Mouse (Mus musculus): ENCODE data around the gene Ap3b1.

Ap3b1 gene

GRCm38 (mm10) chr13:94542061-94542460 is 183.3 kb downstream of the Ap3b1 start:
- DNase-seq = no peak

GRCm38 (mm10) chr13:94544211-94544610 is 185.5 kb downstream of the Ap3b1 start:
- no peak for DNase-seq

- no peak for DNase-seq
Observed at GRCm38 (mm10) chr13:94545739-94546138, 187.0 kb downstream of the Ap3b1 start.

GRCm38 (mm10) chr13:94546246-94546645 is 187.5 kb downstream of the Ap3b1 start:
- no peak for DNase-seq

GRCm38 (mm10) chr13:94549580-94549979 is 190.8 kb downstream of the Ap3b1 start:
- no peak for DNase-seq

- DNase-seq = no peak
Observed at GRCm38 (mm10) chr13:94550037-94550436, 191.3 kb downstream of the Ap3b1 start.

GRCm38 (mm10) chr13:94560011-94560410 is 201.3 kb downstream of the Ap3b1 start:
- peak; percentile 65 to 81 for DNase-seq

GRCm38 (mm10) chr13:94560878-94561277 is 202.1 kb downstream of the Ap3b1 start:
- no peak for DNase-seq

GRCm38 (mm10) chr13:94562652-94563339 is 204.0 kb downstream of the Ap3b1 start:
- peak; percentile 45 to 78 for DNase-seq

GRCm38 (mm10) chr13:94563836-94564235 is 205.1 kb downstream of the Ap3b1 start:
- no peak for DNase-seq

- DNase-seq = no peak
Observed at GRCm38 (mm10) chr13:94564351-94564994, 205.7 kb downstream of the Ap3b1 start.

GRCm38 (mm10) chr13:94565176-94565575 is 206.4 kb downstream of the Ap3b1 start:
- no peak for DNase-seq

GRCm38 (mm10) chr13:94565616-94566015 is 206.9 kb downstream of the Ap3b1 start:
- DNase-seq = no peak

- no peak for DNase-seq
Observed at GRCm38 (mm10) chr13:94567739-94568138, 209.0 kb downstream of the Ap3b1 start.

GRCm38 (mm10) chr13:94571001-94571400 is 212.2 kb downstream of the Ap3b1 start:
- DNase-seq = no peak

GRCm38 (mm10) chr13:94573356-94573755 is 214.6 kb downstream of the Ap3b1 start:
- DNase-seq = no peak

- no peak for DNase-seq
Observed at GRCm38 (mm10) chr13:94573833-94574232, 215.1 kb downstream of the Ap3b1 start.

- no peak for DNase-seq
Observed at GRCm38 (mm10) chr13:94575607-94576398, 217.0 kb downstream of the Ap3b1 start.

- no peak for DNase-seq
Observed at GRCm38 (mm10) chr13:94576399-94577176, 217.8 kb downstream of the Ap3b1 start.

- DNase-seq = no peak
Observed at GRCm38 (mm10) chr13:94577177-94577540, 218.4 kb downstream of the Ap3b1 start.

GRCm38 (mm10) chr13:94595289-94595688 is 236.5 kb downstream of the Ap3b1 start:
- DNase-seq = no peak

- no peak for DNase-seq
Observed at GRCm38 (mm10) chr13:94595701-94596361, 237.1 kb downstream of the Ap3b1 start.

All from lung, postnatal 4 days (tissue).